Mouse (Mus musculus) C2C12 (cell line): ENCODE results near the gene Il17rc.

Source experiments
- CEBPB ChIP-seq: IDR thresholded peaks from one replicate; pipeline ENCODE4 v1.6.1; 2011; ENCODE audit warnings: low read depth, mild to moderate bottlenecking, control low read depth, moderate library complexity
- CTCF ChIP-seq: IDR thresholded peaks from one replicate; pipeline ENCODE4 v1.5.1; 2011; ENCODE audit not compliant: control insufficient read depth, insufficient read depth, insufficient read length
- FOSL1 ChIP-seq: IDR thresholded peaks from one replicate; pipeline ENCODE4 v1.8.0; 2011; ENCODE audit warnings: mild to moderate bottlenecking, low read length; ENCODE audit not compliant: poor library complexity, insufficient read depth, severe bottlenecking
- MAX ChIP-seq: IDR thresholded peaks from one replicate; pipeline ENCODE4 v1.6.1; 2011; ENCODE audit warnings: mild to moderate bottlenecking, control low read depth
- USF1 ChIP-seq: IDR thresholded peaks from one replicate; pipeline ENCODE4 v1.6.1; 2011; ENCODE audit warnings: low read depth, mild to moderate bottlenecking, control low read depth, moderate library complexity

DNA sequence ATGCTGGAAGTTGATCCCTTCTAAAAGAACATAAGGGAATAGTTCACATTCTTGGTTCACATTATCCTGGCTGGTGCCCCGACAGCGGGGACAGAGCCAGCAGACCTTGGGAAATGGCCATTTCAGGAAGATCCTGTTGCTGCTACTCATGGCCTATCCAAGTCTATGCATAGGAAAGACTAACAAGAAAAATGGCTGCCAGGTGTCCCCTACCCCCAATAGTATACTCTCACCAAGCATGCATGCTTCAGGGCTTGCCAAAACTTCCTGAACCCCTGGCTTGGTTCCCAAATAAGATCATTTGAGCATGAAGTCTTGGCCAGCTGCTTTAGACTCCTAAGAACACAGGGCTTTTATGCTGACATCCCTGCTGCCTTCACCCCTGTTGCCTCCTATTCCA lies 19.4 kb upstream of the Il17rc start:
- TF ChIP-seq CTCF (no peak), USF1 (no peak), FOSL1 (no peak), CEBPB (no peak), MAX (no peak)
